Mouse (Mus musculus) midbrain, embryonic 11.5 days (tissue): Measurements from ENCODE around the gene Ovca2. TPM values are rescaled to one million over a fixed set of nuclear protein-coding genes. Genes with fewer than 3 reads are reported as not detected.

ENCODE experiments used
- ATAC-seq: fragments of 200-750 bp; cut with Nextera tagmentation; 2 replicates; pipeline ENCODE4 v1.8.0; 2017; ENCODE audit warnings: moderate TSS enrichment, moderate library complexity; ENCODE audit not compliant: low FRiP score
- DNase-seq: peaks from one replicate; pipeline ENCODE4 v3.0.0; 2015; ENCODE audit warnings: low spot score; ENCODE audit errors: missing footprints
- H3K27ac ChIP-seq: fragments of 300-500 bp; sonication (generic); 2 replicates; pipeline ENCODE4 v1.5.1; 2014; ENCODE audit warnings: low read depth, low read length
- H3K27me3 ChIP-seq: fragments of 300-500 bp; sonication (generic); 2 replicates; pipeline ENCODE4 v1.6.1; 2014; ENCODE audit warnings: mild to moderate bottlenecking, low read length, moderate library complexity, mixed read lengths; ENCODE audit not compliant: control insufficient read depth, insufficient read depth
- H3K36me3 ChIP-seq: fragments of 300-500 bp; sonication (generic); 2 replicates; pipeline ENCODE4 v1.6.1; 2014; ENCODE audit warnings: mild to moderate bottlenecking, low read length, moderate library complexity, mixed read lengths; ENCODE audit not compliant: control insufficient read depth, insufficient read depth
- H3K4me1 ChIP-seq: fragments of 300-500 bp; sonication (generic); 2 replicates; pipeline ENCODE4 v1.6.1; 2014; ENCODE audit warnings: low read length; ENCODE audit not compliant: control insufficient read depth, insufficient read depth
- H3K4me2 ChIP-seq: fragments of 300-500 bp; sonication (generic); 2 replicates; pipeline ENCODE4 v1.6.1; 2014; ENCODE audit warnings: mild to moderate bottlenecking, moderate library complexity
- H3K4me3 ChIP-seq: fragments of 300-500 bp; sonication (generic); 2 replicates; pipeline ENCODE4 v1.5.1; 2014; ENCODE audit warnings: low read depth, low read length
- H3K9ac ChIP-seq: fragments of 300-500 bp; sonication (generic); 2 replicates; pipeline ENCODE4 v1.6.1; 2014; ENCODE audit warnings: low read length
- H3K9me3 ChIP-seq: fragments of 300-500 bp; sonication (generic); 2 replicates; pipeline ENCODE4 v1.6.1; 2016; ENCODE audit warnings: low read length; ENCODE audit not compliant: control insufficient read depth
- WGBS: fragments of 180-500 bp; shearing (Covaris S2); extraction: QIAGEN DNeasy Blood & Tissue Kit; methylation state at CpG from one replicate; pipeline ENCODE4 v1.1.7; 2014; 5-methylcytosine and 5-hydroxymethylcytosine counted together
- polyA plus RNA-seq: library from polyadenylated mRNA; unstranded; fragments of >200 nt; fragmentation: Nextera tagmentation; extraction: Ambion mirVana; gene quantifications from 2 replicates; pipeline ENCODE4 v1.2.1, GENCODE M21; 2014

Gene Ovca2
- polyA plus RNA-seq, result 28.5 and 29.8 TPM in 2 replicates

- Histone ChIP-seq H3K36me3 (peaks cover 6% of the 10 kb centered on the region), H3K9me3 (no peaks in the 10 kb centered on the region), H3K4me3 (peak within 1 kb of the TSS; percentile 82), H3K4me2 (peak within 1 kb of the TSS; percentile 68), H3K4me1 (peaks cover 12% of the 10 kb centered on the region), H3K9ac (peak within 1 kb of the TSS; percentile 80), H3K27me3 (no peaks in the 10 kb centered on the region), H3K27ac (peak within 1 kb of the TSS; percentile 70)
- ATAC-seq, result peak; percentile 97
- peak; percentile 98 for DNase-seq
- under 1% methylated on average over 33 of the region's 33 CpGs for WGBS
Measured at GRCm38 (mm10) chr11:75178672-75179208, at the start of gene Ovca2. TSS of gene Ovca2 (minus strand) at chr11:75178835.

DNA sequence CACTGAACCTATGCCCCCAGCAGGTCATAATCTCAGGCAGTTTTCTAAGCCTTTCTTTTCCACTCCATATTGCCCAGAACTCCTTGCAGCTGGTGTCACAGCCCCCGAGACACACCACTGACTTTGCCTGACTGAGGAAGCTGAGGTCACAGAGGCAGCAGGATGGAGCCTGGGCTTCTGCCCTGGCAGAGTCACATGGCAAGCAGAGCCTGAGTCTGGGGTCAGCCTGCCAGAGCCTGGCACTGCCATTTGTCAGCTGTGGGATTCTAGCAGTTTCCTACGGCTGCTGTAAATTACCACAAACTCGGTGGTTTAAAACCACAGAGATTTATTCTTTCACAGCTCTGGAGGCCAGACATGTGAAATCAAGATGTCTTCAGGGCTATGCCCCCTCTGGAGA is 49.0 kb upstream of the Ovca2 start:
- no peak overlapping the region for H3K4me2 ChIP-seq
- no peaks in the 10 kb centered on the region for H3K27me3 ChIP-seq
- H3K9me3 ChIP-seq, result no peaks in the 10 kb centered on the region
- no peaks in the 10 kb centered on the region for H3K4me1 ChIP-seq
- ATAC-seq (no peak), DNase-seq (peak; percentile 6)
- H3K4me3 ChIP-seq, result no peak overlapping the region
- 82% methylated on average over 3 of the region's 3 CpGs for WGBS
- no peaks in the 10 kb centered on the region for H3K36me3 ChIP-seq
- no peak overlapping the region for H3K9ac ChIP-seq
- no peak overlapping the region for H3K27ac ChIP-seq

- WGBS, result 94% methylated on average over 4 of the region's 4 CpGs
- Histone ChIP-seq H3K4me1 (peaks cover 4% of the 10 kb centered on the region; the same call in 1 of the 2 replicates), H3K36me3 (no peaks in the 10 kb centered on the region), H3K4me3 (no peak overlapping the region), H3K9me3 (no peaks in the 10 kb centered on the region), H3K27ac (no peak overlapping the region), H3K27me3 (no peaks in the 10 kb centered on the region), H3K4me2 (no peak overlapping the region), H3K9ac (no peak overlapping the region)
- ATAC-seq, result no peak
- DNase-seq, result peak; percentile 53
Measured at GRCm38 (mm10) chr11:75224835-75225234, 46.2 kb upstream of the Ovca2 start.

- Histone ChIP-seq H3K4me3 (no peak overlapping the region), H3K36me3 (no peaks in the 10 kb centered on the region), H3K9ac (no peak overlapping the region), H3K9me3 (no peaks in the 10 kb centered on the region), H3K4me1 (peaks cover 4% of the 10 kb centered on the region; the same call in 1 of the 2 replicates), H3K27me3 (no peaks in the 10 kb centered on the region), H3K4me2 (no peak overlapping the region), H3K27ac (no peak overlapping the region)
- DNase-seq, result peak; percentile 47
- 84% methylated on average over 12 of the region's 12 CpGs for WGBS
- ATAC-seq, result no peak
Measured at GRCm38 (mm10) chr11:75224062-75224461, 45.4 kb upstream of the Ovca2 start.

DNA sequence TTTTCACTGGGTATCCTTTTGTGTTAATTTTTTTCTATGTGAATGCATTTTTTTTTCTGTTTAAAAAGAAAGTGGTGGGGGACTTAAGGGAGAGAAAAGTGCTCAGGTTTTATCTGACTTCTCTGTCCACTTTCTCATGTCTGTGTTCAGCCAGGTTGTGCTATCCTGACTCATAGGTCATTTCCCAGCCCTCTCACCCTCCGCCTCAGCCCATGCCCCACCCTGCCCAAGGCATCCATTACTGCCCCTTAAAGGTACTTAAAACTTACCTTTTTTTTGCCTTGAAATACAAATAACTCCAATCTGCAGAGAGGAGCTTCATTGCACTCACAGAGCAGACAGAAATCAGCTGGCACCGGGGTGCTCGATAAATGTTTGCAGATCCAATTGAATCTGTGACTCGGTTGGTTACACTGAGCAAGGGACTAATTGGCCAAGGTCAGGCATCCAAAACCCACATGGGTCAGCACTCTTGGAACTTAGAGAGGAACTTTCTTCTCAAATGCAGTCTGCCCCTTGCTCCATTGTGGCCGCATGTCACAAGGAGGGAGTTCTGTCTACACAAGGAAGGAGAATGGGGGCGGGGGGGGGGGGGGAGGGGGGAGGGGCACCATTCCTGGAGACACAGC is 42.0 kb upstream of the Ovca2 start:
- H3K4me2 ChIP-seq, result no peak overlapping the region
- WGBS, result 54% methylated on average over 4 of the region's 6 CpGs
- no peak for ATAC-seq

DNA sequence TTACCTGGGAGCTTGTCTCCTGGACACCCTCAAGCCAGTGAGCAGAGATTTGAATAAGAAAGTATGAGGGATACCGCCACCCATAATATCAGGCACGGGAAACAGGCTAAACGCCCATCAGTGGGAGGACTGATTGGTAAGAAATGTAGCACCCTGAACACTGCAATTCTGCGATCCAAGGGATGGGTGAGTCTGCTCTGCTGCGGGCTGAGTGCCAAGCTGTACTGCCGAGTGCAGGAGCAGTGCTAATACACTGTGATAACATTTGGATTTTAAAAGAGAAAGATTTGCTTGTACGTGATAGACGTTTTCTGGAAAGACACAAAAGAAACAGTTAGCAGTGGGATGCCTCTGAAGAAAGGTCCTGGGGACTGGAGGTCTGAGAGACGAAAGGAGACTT is 41.5 kb upstream of the Ovca2 start:
- ATAC-seq, result no peak
- H3K4me2 ChIP-seq, result no peak overlapping the region
- H3K27ac ChIP-seq, result no peak overlapping the region
- H3K27me3 ChIP-seq, result no peaks in the 10 kb centered on the region
- H3K4me3 ChIP-seq, result no peak overlapping the region
- H3K9me3 ChIP-seq, result no peaks in the 10 kb centered on the region
- no peak overlapping the region for H3K9ac ChIP-seq
- WGBS, result 50% methylated on average over 9 of the region's 9 CpGs
- H3K4me1 ChIP-seq, result peaks cover 13% of the 10 kb centered on the region
- H3K36me3 ChIP-seq, result no peaks in the 10 kb centered on the region
- DNase-seq, result peak; percentile 66

More for the DNA sequence above, 42.0 kb upstream of the Ovca2 start:
- no peak overlapping the region for H3K9ac ChIP-seq
- H3K36me3 ChIP-seq, result no peaks in the 10 kb centered on the region
- H3K4me1 ChIP-seq, result peaks cover 8% of the 10 kb centered on the region
- no peak overlapping the region for H3K27ac ChIP-seq
- no peaks in the 10 kb centered on the region for H3K27me3 ChIP-seq
- DNase-seq, result peak; percentile 77
- H3K9me3 ChIP-seq, result no peaks in the 10 kb centered on the region
- no peak overlapping the region for H3K4me3 ChIP-seq

- Histone ChIP-seq H3K27ac (peak overlapping the region; percentile 14; the same call in 1 of the 2 replicates), H3K9ac (peak overlapping the region; percentile 59), H3K36me3 (no peaks in the 10 kb centered on the region), H3K9me3 (no peaks in the 10 kb centered on the region), H3K4me2 (peak overlapping the region; percentile 60), H3K27me3 (no peaks in the 10 kb centered on the region; the same call in 1 of the 2 replicates), H3K4me1 (peaks cover 47% of the 10 kb centered on the region), H3K4me3 (peak overlapping the region; percentile 25)
- peak; percentile 85 for DNase-seq
- peak; percentile 64; the same call in 1 of the 2 replicates for ATAC-seq
- WGBS, result 14% methylated on average over 13 of the region's 13 CpGs
Measured at GRCm38 (mm10) chr11:75214081-75214950, 35.7 kb upstream of the Ovca2 start.

DNA sequence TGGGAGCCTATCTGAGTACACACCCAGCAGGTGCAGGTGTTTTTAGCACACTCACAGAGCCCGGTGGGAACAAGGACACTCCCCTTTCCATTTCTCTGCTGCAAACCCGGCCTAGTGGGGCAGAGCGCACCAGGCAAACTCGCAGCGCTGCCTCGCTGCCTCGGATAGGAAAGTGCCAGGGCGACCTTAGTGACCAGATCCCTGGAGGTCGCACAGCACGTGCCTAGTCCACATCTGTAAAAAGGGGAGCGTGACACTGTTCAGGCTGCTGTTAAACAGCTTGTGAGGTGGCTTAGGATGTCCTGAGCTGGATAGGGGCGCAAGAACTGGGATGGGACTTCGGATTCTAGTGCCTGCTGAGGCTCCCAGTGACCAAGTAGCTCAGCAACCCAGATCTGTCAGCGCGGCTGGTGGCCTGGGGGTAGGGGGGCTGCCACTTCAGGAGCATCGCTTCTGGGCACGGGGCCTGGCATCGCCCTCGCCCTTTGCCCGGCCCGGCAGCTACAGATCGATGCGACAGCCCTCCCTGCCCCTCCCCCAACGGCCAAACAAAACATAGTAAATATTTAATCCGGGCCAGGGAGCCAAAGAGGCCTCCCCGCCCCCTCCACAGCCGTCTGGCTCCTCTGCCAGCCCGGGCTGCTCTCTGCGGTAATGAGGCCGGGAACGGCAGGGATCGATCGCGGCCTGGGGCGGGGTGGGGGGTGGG is 34.9 kb upstream of the Ovca2 start:
- WGBS, result 1% methylated on average over 34 of the region's 35 CpGs
- no peaks in the 10 kb centered on the region; the same call in 1 of the 2 replicates for H3K27me3 ChIP-seq
- H3K27ac ChIP-seq, result peak overlapping the region; percentile 59
- H3K4me2 ChIP-seq, result peak overlapping the region; percentile 60
- peak overlapping the region; percentile 25 for H3K4me3 ChIP-seq
- ATAC-seq, result peak; percentile 85
- peaks cover 48% of the 10 kb centered on the region for H3K4me1 ChIP-seq
- DNase-seq, result peak; percentile 95
- no peaks in the 10 kb centered on the region for H3K36me3 ChIP-seq
- H3K9me3 ChIP-seq, result no peaks in the 10 kb centered on the region
- peak overlapping the region; percentile 59 for H3K9ac ChIP-seq
